Mouse (Mus musculus) CH12.LX (cell line): ENCODE measurements around the gene Sod2. TPM values are rescaled to one million over a fixed set of nuclear protein-coding genes. Genes with fewer than 3 reads are reported as not detected.

Experiments used
- DNase-seq: peaks from one replicate; pipeline ENCODE4 v3.0.0-alpha.2; 2013; ENCODE audit errors: extremely low read depth
- H3K27ac ChIP-seq: 2 replicates; pipeline ENCODE4 v1.5.1; 2012; ENCODE audit warnings: low read depth, mild to moderate bottlenecking, control low read depth, moderate library complexity; ENCODE audit not compliant: insufficient read depth
- H3K27me3 ChIP-seq: replicated peaks from 2 replicates; pipeline ENCODE3; 2012; ENCODE audit warnings: inconsistent platforms
- H3K36me3 ChIP-seq, 2 experiments: replicated peaks in 1 of 2; 2 replicates each; pipeline versions ENCODE3 to v1.6.1; 2012; ENCODE audit warnings: inconsistent platforms in 1 of 2, low read length in 1 of 2, mild to moderate bottlenecking in 1 of 2, mixed read lengths in 1 of 2, moderate library complexity in 1 of 2; ENCODE audit not compliant: control insufficient read depth in 1 of 2, insufficient read depth in 1 of 2
- H3K4me1 ChIP-seq, 2 experiments: 2 replicates each; pipeline ENCODE4 v1.6.1; 2012; ENCODE audit warnings: inconsistent platforms in 1 of 2, moderate library complexity in 1 of 2; ENCODE audit not compliant: insufficient read depth in 2 of 2, control insufficient read depth in 1 of 2
- H3K4me2 ChIP-seq: 2 replicates; pipeline ENCODE4 v1.6.1; 2012; ENCODE audit warnings: low read depth, mild to moderate bottlenecking, control low read depth; ENCODE audit not compliant: poor library complexity, insufficient read depth, severe bottlenecking
- H3K4me3 ChIP-seq, 3 experiments: fragments of 150-350 bp in 1 of 3; sonication (generic) in 1 of 3; replicated peaks in 1 of 3; 2 replicates each; pipeline versions ENCODE3 to v1.5.1; 2011 to 2012; ENCODE audit warnings: low read depth in 2 of 3, low read length in 2 of 3, mild to moderate bottlenecking in 2 of 3, moderate library complexity in 2 of 3, control low read depth in 1 of 3, improper control_type of control experiment in 1 of 3, inconsistent platforms in 1 of 3, mixed read lengths in 1 of 3; ENCODE audit not compliant: poor library complexity in 1 of 3
- H3K79me2 ChIP-seq: replicated peaks from 2 replicates; pipeline ENCODE4 v1.6.1; 2012; ENCODE audit warnings: mild to moderate bottlenecking, moderate library complexity; ENCODE audit not compliant: control insufficient read depth, poor library complexity, insufficient read depth, severe bottlenecking; ENCODE audit errors: extremely low read depth
- H3K9ac ChIP-seq: 2 replicates; pipeline ENCODE4 v1.6.1; 2012; ENCODE audit warnings: low read depth, mild to moderate bottlenecking, control low read depth, moderate library complexity; ENCODE audit not compliant: insufficient read depth
- H3K9me3 ChIP-seq: replicated peaks from 2 replicates; pipeline ENCODE3; 2012; ENCODE audit warnings: low read length, inconsistent platforms, mixed read lengths
- BHLHE40 ChIP-seq: IDR thresholded peaks from 2 replicates; pipeline ENCODE4 v1.6.1; 2011; ENCODE audit warnings: mild to moderate bottlenecking, low read depth, low read length, improper control_type of control experiment
- CHD1 ChIP-seq: IDR thresholded peaks from 2 replicates; pipeline ENCODE4 v1.6.1; 2012; ENCODE audit warnings: low read depth, low read length, improper control_type of control experiment, inconsistent platforms
- CTCF ChIP-seq, 2 experiments: IDR thresholded peaks in 1 of 2; conservative IDR thresholded peaks in 1 of 2; 2 replicates each; pipeline ENCODE4 v1.5.1; 2011 to 2012; ENCODE audit warnings: low read depth in 2 of 2, low read length in 2 of 2, improper control_type of control experiment in 1 of 2, inconsistent platforms in 1 of 2, mild to moderate bottlenecking in 1 of 2, moderate library complexity in 1 of 2
- E2F4 ChIP-seq: IDR thresholded peaks from 2 replicates; pipeline ENCODE4 v1.6.1; 2011; ENCODE audit warnings: low read depth, low read length, improper control_type of control experiment; ENCODE audit not compliant: insufficient replicate concordance
- ELF1 ChIP-seq: IDR thresholded peaks from 2 replicates; pipeline ENCODE4 v1.6.1; 2014; ENCODE audit warnings: low read depth, mild to moderate bottlenecking, inconsistent platforms, low read length, improper control_type of control experiment
- HCFC1 ChIP-seq: IDR thresholded peaks from 2 replicates; pipeline ENCODE4 v1.6.1; 2012; ENCODE audit warnings: low read depth, mild to moderate bottlenecking, inconsistent platforms, low read length, improper control_type of control experiment
- MAFK ChIP-seq: IDR thresholded peaks from 2 replicates; pipeline ENCODE4 v1.6.1; 2011; ENCODE audit warnings: low read length, improper control_type of control experiment; ENCODE audit not compliant: insufficient replicate concordance
- MAX ChIP-seq: IDR thresholded peaks from 2 replicates; pipeline ENCODE4 v1.6.1; 2011; ENCODE audit warnings: low read length, improper control_type of control experiment
- MAZ ChIP-seq: IDR thresholded peaks from 2 replicates; pipeline ENCODE4 v1.6.1; 2012; ENCODE audit warnings: low read depth, mild to moderate bottlenecking, inconsistent platforms, low read length, improper control_type of control experiment, moderate library complexity
- MEF2A ChIP-seq: IDR thresholded peaks from 2 replicates; pipeline ENCODE4 v1.6.1; 2014; ENCODE audit warnings: low read depth, mild to moderate bottlenecking, inconsistent platforms, low read length, improper control_type of control experiment, borderline replicate concordance
- MXI1 ChIP-seq: IDR thresholded peaks from 2 replicates; pipeline ENCODE4 v1.6.1; 2011; ENCODE audit warnings: mild to moderate bottlenecking, low read depth, low read length, improper control_type of control experiment
- MYC ChIP-seq: IDR thresholded peaks from 2 replicates; pipeline ENCODE4 v1.6.1; 2011; ENCODE audit warnings: low read depth, mild to moderate bottlenecking, improper control_type of control experiment, low read length
- PAX5 ChIP-seq: IDR thresholded peaks from 2 replicates; pipeline ENCODE4 v1.6.1; 2012; ENCODE audit warnings: low read length, inconsistent platforms, mixed read lengths
- POLR2A ChIP-seq: IDR thresholded peaks from 2 replicates; pipeline ENCODE4 v1.6.1; 2011; ENCODE audit warnings: low read depth, mild to moderate bottlenecking, improper control_type of control experiment, low read length
- POLR2AphosphoS2 ChIP-seq: IDR thresholded peaks from 2 replicates; pipeline ENCODE4 v1.6.1; 2011; ENCODE audit warnings: low read depth, low read length, improper control_type of control experiment
- RAD21 ChIP-seq: IDR thresholded peaks from 2 replicates; pipeline ENCODE4 v1.6.1; 2011; ENCODE audit warnings: low read depth, mild to moderate bottlenecking, low read length, improper control_type of control experiment, moderate library complexity
- RCOR1 ChIP-seq: conservative IDR thresholded peaks from 2 replicates; pipeline ENCODE4 v1.6.1; 2012; ENCODE audit warnings: low read depth, mild to moderate bottlenecking, inconsistent platforms, low read length, improper control_type of control experiment
- SIN3A ChIP-seq: IDR thresholded peaks from 2 replicates; pipeline ENCODE4 v1.6.1; 2012; ENCODE audit warnings: low read length, improper control_type of control experiment, inconsistent platforms
- TBP ChIP-seq: conservative IDR thresholded peaks from 2 replicates; pipeline ENCODE4 v1.6.1; 2011; ENCODE audit warnings: low read depth, low read length, improper control_type of control experiment
- TCF12 ChIP-seq: IDR thresholded peaks from 2 replicates; pipeline ENCODE4 v1.6.1; 2014; ENCODE audit warnings: low read depth, mild to moderate bottlenecking, inconsistent platforms, low read length, improper control_type of control experiment
- ZC3H11A ChIP-seq: IDR thresholded peaks from 2 replicates; pipeline ENCODE4 v1.6.1; 2012; ENCODE audit warnings: low read depth, mild to moderate bottlenecking, inconsistent platforms, low read length, improper control_type of control experiment
- ZMIZ1 ChIP-seq: IDR thresholded peaks from 2 replicates; pipeline ENCODE4 v1.6.1; 2012; ENCODE audit warnings: low read depth, mild to moderate bottlenecking, inconsistent platforms, low read length, improper control_type of control experiment
- ZNF384 ChIP-seq: IDR thresholded peaks from 2 replicates; pipeline ENCODE4 v1.6.1; 2012; ENCODE audit warnings: low read depth, low read length, improper control_type of control experiment, inconsistent platforms
- dilution Hi-C: fragments of 300-500 bp; cut with MboI; formaldehyde crosslinking; loops from 2 replicates; pipeline ENCODE4 v1.14.3; 2020; ENCODE audit warnings: low sequenced_read_pairs; ENCODE audit not compliant: extremely low pct_unique_long_range_greater_than_20kb, extremely low pct_ligation_motif_present
- in situ Hi-C: fragments of 300-500 bp; cut with MboI; formaldehyde crosslinking; loops from 3 replicates; pipeline ENCODE4 v1.14.3; 2019; ENCODE audit warnings: low sequenced_read_pairs, low pct_ligation_motif_present, low pct_unique_long_range_greater_than_20kb, mixed read lengths
- polyA plus RNA-seq: library from polyadenylated mRNA; unstranded; fragments of >175 nt; gene quantifications from 2 replicates; pipeline ENCODE4 v1.2.1, GENCODE M21; 2012; ENCODE audit warnings: low read depth; ENCODE audit not compliant: insufficient read length
- total RNA-seq, 2 experiments: library from RNA; depleted of rRNA; stranded (reverse); fragments of 300-350 nt in 1 of 2; fragments of >200 nt in 1 of 2; gene quantifications; 2 replicates each; pipeline ENCODE4 v1.2.3; 2012 to 2014

Gene Sod2
- total and polyA plus RNA-seq, 3 experiments: 75.6 to 103 (median 89.2) TPM

- peak overlapping the region; percentile 82 for H3K27ac ChIP-seq
- H3K79me2 ChIP-seq: peaks cover 53% of the 10 kb centered on the region
- peak overlapping the region; percentile 59 to 99 (median 87) for H3K4me3 ChIP-seq
- peaks cover 0 to 28% of the 10 kb centered on the region in 2 experiments; a peak in 2 of 4 replicates for H3K4me1 ChIP-seq
- dilution Hi-C loops: no loop called here
- H3K4me2 ChIP-seq: peak overlapping the region; percentile 97
- peak overlapping the region; percentile 96 for H3K9ac ChIP-seq
- no peak for DNase-seq
- H3K27me3 ChIP-seq: no peaks in the 10 kb centered on the region
- no peaks in the 10 kb centered on the region for H3K9me3 ChIP-seq
- in situ Hi-C loops: no loop called here
- TF ChIP-seq MEF2A: no peak
- peak; percentile 45; the same call in 1 of the 2 replicates for TF ChIP-seq MAX
- peak; percentile 74; the same call in 1 of the 2 replicates for TF ChIP-seq MYC
- peak; percentile 75 for TF ChIP-seq BHLHE40
- peaks cover under 1 to 16% of the 10 kb centered on the region in 2 experiments for H3K36me3 ChIP-seq
Measured at GRCm38 (mm10) chr17:12990567-12991145, 16.0 kb upstream of the Sod2 start.

GRCm38 (mm10) chr17:12991194-12991634, 15.4 kb upstream of the Sod2 start:
- Histone ChIP-seq H3K9me3 (no peaks in the 10 kb centered on the region), H3K27me3 (no peaks in the 10 kb centered on the region), H3K4me3 (peak overlapping the region; percentile 59 to 99 (median 87)), H3K27ac (peak overlapping the region; percentile 82), H3K36me3 (peaks cover 0 to 10% of the 10 kb centered on the region in 2 experiments), H3K4me1 (peaks cover 0 to 32% of the 10 kb centered on the region in 2 experiments; a peak in 2 of 4 replicates), H3K9ac (peak overlapping the region; percentile 96), H3K79me2 (peaks cover 47% of the 10 kb centered on the region), H3K4me2 (peak overlapping the region; percentile 97; the same call in 1 of the 2 replicates)
- peak; percentile 88 for TF ChIP-seq ZNF384
- no peak for TF ChIP-seq E2F4
- peak; percentile 53; the same call in 1 of the 2 replicates for TF ChIP-seq ELF1
- no peak for TF ChIP-seq RAD21
- TF ChIP-seq CHD1: peak; percentile 56
- no peak for TF ChIP-seq CTCF (conservative IDR thresholded peaks at IDR 0.05 in 1 of 2, IDR thresholded peaks at IDR 0.05 in 1 of 2; ENCODE audit: low read depth in 2 of 2, low read length in 2 of 2)
- no peak; the same call in 1 of the 2 replicates for TF ChIP-seq HCFC1
- TF ChIP-seq POLR2AphosphoS2: 0 out of 2 replicates have a peak, but pooled peaks have one; percentile 40
- no peak for TF ChIP-seq POLR2A
- peak; percentile 70; the same call in 1 of the 2 replicates for TF ChIP-seq SIN3A
- no peak for TF ChIP-seq PAX5
- TF ChIP-seq MXI1: 0 out of 2 replicates have a peak, but pooled peaks have one; percentile 40
- no peak for TF ChIP-seq MAX
- TF ChIP-seq TBP: no peak
- no peak for TF ChIP-seq MAFK
- TF ChIP-seq MYC: no peak
- TF ChIP-seq TCF12: no peak
- no peak for TF ChIP-seq ZC3H11A
- TF ChIP-seq ZMIZ1: no peak
- no peak for TF ChIP-seq RCOR1
- no peak for TF ChIP-seq MAZ
- peak; percentile 82 for DNase-seq
- dilution Hi-C loops: no loop called here
- in situ Hi-C loops: no loop called here
